Mouse (Mus musculus) kidney, adult 9 months (tissue): Measurements from ENCODE around the gene Pole3.
A peak's percentile ranks its signal among the peaks of the same experiment; 100 is the strongest.

Source experiments
- DNase-seq: peaks from one replicate; pipeline ENCODE4 v3.0.0; 2022

Pole3 gene

DNA sequence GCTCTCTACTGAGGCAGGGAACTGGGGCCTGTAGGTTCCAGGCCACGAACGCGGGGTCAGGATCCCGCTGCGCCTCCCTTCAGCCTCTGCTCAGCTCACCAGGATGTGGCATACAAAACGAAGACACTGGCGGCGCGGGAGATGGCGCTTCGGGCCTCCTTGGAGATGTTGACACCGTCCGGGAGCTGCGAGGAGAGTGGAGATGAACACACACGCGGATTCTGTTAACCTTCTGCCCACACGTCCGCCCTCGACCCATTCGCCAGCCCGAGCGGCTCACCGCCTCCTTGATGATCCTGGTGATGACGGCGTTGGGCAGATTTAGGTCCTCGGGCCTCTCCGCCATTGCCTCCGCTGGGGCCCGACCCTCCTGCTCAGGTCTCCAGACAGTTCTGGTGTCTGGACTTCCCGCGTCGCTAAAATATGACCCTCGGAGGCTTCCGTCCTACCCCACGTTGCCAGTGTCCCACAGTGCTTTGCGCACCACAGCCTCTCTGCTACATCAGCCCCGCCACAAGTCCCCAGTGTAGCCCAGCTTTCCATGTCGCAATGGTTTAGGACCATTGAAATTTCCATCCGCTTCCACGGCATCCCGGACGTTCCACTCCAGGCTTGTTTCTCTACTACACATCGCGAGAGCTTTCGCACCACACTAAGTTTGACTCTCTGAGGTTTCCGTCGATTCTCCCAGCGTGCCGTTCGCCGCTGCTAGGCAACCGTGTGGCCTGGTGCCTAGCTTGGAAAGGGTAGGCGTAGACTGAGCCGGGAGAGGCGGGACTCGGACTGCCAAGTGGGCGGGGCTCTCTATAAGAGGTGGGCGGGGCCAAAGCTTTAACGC, at the start of gene Pole3, which contains the start of gene 4933430I17Rik:
Gene Pole3, minus strand, starts transcription at position 418 of the 838 bp plus-strand sequence.
Gene 4933430I17Rik, plus strand, starts transcription at position 719 of the 838 bp plus-strand sequence.
- peak; percentile 97 for DNase-seq

DNA sequence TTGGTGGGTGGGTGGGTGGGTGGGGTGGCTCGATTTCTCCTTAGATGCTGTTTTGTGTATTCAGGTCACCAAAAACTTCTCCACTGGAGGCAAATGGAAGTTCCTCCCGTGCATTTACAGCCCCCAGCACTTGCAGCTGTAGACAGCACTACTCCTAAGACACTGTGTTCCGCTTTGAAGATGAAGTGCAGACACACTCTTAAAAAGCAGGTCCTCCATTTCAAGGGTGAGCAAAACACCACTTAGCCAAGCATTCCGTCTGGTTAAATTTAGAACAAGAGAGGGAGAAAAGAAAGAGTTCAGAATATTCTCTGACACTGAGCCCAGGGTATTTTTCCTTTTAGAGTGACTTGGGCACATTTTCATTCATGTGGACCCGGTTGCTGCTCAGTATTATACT, 45.2 kb upstream of the Pole3 start:
- DNase-seq: no peak

DNA sequence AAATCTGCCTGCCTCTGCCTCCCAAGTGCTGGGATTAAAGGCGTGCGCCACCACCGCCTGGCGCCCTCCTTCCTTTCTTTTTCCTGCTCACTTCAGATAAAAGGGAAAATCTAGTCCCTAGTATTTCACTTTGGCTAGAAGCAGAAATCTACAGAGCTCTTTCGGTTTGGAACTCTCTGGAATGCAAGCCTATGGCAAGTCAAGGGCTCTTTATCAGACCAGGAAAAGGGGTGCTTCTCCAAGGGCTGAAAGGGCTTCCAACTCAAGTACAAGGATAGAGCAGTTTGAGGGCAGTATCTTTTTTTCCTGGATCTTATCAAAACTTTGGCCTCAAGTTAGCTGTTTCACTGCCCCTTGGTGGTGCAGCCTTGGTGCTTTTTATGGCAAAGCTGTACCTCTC, 44.7 kb upstream of the Pole3 start:
- DNase-seq: no peak

DNA sequence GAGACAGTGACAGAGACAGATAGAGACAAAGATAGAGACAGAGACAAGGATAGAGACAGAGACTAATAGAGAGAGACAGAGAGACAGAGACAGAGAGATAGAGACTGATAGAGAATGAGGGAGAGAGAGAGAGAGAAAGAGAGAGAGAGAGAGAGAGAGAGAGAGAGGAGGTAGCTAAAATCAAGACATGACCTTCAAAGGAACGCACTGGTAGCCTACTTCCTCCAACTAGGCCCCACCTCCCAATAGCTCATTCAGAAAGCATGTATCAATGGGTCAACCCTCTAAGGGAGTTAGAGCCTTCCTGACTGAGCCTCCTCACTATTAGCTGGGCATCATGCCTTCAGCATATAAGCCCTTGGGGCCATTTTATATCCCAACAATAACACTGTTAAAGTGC, 43.5 kb upstream of the Pole3 start:
- no peak for DNase-seq

DNA sequence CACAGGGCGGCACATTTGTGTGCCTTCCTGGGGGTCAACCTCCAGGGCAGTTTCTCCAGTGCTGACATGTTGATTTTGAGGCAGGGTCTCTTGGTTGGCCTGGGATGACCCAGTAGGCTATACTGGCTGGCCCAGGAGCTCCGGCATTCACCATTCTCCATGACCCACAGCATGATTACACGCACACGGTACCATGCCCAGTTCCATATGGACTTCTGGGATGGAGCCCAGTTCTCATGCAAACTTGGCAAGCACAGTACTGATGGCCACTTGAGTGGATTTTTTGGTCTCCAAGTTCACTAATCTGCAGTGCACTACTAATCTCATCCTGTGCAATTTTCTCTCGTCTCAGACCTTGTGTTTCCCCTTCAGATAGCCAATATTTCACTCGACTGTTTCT, 42.8 kb upstream of the Pole3 start:
- DNase-seq: no peak

DNA sequence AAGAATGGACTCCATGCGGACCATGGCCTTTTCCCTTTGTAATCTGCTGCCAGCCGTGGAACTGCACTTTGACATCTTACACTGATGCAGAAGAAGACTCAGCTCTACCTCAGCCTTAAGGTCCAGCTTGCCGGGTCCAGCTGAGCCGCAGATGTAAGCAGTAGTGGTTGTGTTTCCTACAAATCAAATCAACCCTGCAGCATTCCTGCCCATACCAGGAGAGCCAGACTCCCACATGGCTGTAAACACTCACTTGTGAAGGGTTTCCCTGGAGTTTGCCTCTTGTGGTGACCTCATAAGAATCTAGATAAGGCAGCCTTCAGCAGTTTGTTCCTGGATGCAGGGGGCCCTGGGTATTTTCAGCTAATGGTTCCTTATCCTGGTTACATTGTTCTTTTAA, 41.7 kb upstream of the Pole3 start:
- no peak for DNase-seq

DNA sequence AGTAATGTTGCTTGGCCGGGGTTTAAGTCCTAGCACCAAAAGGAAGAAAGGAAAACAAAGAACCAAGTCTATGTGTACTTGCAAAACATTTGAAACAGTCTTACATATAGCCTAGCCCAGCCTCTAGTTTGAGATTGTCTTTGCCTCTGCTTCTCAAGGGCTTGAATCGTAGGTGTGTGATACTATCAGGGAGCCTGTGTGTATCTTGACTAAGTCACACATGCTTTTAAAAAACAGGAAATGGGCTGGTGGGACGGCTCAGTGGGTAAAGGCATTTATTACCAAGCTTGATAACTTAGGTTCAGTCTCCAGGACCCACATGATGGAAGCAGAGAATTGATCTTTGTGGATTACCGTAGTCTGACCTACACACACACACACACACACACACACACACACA, 37.1 kb upstream of the Pole3 start:
- DNase-seq: no peak

DNA sequence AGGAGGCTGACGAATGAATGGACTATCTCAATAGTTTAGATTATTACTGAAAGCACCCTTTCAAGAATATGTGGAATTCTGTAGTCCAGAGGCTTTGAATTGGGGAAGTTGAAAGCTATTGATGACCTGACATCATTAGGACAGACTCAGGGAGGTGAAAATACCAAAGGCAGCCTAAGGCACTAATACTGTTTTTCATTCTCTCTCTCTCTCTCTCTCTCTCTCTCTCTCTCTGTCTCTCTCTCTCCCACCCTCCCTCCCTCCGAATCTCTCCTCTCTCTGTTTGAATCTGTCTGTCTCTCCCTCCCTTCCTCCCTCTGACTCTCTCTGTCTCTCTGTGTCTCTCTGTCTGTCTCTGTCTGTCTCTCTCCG, 36.7 kb upstream of the Pole3 start:
- no peak for DNase-seq

DNA sequence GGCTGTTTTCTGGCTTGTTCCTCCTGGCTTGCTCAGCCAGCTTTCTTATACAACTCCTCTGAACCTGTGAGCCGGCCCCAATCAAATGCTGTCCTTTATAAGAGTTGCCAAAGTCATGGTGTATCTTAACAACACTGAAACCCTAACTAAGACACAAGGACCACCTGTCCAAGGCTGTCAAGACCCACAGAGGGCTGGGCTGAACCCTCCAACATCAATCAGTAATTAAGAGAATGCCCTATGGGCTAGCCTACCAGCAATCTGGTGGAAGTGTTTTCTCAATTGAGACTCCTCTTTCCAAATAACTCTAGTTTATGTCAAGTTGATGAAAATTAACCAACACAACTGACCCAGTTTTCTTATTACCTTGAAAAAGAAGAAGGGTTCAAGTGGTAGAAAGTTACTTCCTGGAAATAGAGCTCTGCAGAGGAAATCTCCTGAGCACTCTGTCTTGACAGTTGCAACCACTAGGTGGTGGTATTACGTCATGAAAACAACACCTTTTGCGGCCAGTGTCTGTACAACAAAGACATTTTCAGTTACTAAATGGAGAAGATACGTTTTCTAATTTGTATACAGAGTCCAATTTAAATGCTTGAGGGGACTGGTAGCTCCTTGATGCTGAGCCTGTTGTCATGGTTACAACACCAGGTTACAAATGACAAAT, 36.2 kb upstream of the Pole3 start:
- DNase-seq: peak; percentile 84

DNA sequence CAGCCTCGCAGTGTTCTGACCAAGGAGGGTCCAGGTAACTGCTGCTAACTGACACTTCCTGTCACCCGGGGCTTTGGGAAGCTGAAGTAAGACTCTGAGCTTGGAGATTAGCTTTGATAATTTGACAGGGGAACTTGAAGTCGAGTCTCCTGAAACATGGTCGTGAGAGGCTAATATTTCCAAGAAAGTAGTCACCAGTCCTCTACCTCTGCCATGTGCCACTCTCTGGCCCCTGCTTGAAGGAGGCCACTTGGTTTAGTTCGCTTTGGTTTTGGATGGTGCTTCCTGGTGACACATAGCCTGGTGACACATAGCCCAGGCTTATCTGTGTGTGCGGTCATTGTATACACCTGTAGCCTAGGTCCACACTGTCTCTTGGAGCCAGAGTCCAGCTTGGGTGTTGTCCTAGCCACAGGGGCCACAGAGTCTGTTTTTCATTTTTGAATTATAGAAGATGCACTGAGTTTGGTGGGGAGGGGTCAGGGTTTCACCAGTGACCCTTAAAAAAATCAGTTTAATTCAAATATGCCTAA, 35.0 kb upstream of the Pole3 start, which contains the start of gene Rgs3:
Gene Rgs3, plus strand, starts transcription at position 51 of the 533 bp plus-strand sequence.
- DNase-seq: no peak

DNA sequence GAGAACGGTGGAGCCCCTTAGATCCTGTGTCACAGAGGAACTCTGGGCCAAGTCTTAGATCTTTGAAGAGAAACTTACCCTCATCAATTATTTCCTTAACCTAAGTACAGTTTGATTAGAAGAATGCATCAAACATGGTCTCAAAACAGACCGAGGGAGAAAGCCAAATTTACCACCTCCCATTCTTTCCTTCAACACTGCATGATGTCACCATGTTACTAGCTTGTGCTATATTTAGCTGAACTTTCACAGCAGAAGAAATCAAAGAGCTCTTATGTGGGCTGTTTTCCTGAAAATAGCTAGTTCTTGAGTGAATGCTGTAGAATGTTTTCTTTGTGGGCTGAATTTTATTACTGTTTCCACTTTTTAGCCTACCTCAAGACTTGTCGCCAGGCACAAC, 32.6 kb upstream of the Pole3 start:
- no peak for DNase-seq

DNA sequence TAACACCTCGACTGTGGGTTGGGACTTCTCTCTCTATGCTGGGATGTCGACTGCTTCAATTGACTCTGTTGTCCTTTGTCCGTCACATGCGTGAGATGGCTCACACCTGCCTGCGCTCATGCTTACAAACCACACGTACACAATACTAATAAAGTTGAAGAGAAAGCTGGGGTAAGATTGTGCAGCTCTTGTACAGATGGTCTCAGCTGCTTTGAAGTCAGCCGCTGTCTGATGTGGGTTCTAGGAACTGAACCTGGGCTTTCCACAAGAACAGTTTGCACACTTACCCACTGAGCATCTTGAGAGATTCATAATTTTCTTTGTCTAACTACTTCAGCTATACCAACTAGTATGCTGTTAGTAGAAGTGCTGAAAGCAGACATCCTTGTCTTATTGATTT, 27.1 kb upstream of the Pole3 start:
- DNase-seq: no peak

DNA sequence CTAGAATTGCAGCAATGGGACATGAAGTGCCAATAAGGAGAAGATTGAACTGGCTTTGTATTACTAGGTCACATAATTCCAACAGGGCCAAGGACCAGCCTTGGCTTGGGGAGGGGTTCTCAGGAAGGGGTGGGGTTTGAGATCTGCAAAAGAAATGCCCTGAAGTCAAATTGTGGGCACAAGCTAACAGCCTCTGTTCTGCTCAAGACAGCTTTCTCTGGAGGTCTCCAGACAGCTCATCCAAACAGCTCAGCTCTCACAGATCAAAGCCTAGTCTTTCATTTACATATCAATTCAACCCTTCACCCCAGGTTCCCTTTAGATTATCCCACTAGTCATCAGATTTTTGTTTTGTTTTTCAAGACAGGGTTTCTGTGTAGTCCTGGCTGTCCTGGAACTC, 19.9 kb upstream of the Pole3 start:
- no peak for DNase-seq

DNA sequence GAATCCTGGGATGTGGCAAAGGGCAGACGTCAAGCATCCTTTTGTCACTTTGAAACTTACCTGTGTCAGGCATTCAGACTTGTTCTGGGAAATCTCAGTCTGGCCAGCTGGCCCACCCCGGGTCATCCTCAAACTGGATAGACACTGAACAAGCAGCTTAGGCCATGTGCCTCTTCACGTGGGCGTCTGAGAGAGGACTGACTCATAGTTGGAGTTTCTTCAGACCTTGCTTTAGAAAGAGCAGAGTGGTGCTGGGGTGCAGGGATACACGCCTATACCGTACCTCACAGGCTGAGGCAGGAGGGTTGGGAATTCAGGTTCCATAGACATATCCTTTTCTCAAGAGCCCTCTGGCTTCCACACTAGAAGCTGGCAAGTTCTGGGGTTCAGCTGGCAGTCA, 18.9 kb upstream of the Pole3 start:
- no peak for DNase-seq

DNA sequence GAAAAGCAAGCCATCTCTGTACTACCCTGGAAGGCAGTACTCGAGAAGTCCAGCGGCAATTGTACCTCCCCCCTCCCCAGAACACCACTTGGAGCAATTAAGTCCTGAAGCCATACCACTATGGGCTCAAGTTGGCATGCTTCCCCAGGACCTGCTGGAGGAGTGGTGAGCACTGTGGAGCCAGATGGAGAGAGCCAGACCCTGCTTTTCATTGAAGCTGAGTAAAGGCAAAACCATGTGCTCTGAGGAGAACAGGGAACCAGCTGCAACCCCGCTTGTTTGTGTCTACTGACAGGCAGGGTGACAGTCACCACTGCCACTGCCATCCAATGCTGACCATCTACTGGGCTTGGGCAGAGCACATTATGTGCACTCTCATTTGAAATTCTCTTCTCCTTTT, 16.9 kb upstream of the Pole3 start:
- DNase-seq: no peak

DNA sequence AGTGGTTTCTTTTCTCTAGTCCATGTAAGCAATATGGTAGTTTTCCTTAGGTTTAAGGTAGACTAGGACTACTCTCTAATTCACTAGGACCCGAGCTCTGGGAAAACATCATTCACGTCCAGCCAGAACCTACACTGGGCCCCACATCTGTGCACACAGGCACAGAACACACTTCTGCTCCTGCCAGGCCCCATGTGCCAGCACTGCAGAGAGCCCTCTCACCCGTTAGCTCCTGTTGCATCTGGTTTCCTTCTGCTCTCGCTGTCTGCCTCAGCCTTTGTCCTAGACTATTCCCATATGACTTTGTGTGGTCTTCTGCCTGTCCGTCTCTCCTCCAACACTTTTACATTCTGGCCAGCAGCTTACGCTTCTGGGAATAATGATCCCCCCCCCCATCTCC, 8.9 kb upstream of the Pole3 start:
- no peak for DNase-seq

DNA sequence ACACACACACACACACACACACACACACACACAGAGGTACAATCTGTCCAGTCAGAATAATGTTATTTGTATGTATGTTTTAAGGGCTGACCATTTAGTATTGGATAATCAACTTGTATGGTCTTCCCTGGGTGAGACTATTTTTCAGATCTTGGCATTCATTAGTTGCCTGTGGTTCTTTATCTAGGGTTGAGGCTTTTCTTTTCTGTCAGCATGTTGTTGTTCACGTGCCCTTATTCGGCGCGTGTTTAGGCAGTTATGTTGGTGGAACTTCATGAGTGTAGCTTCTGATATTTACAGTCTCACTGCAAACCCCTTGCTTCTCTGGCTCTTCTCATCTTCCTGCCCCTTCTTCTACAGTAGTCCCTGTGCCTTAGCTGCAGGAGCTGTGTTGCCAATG, 2.8 kb upstream of the Pole3 start:
- no peak for DNase-seq

DNA sequence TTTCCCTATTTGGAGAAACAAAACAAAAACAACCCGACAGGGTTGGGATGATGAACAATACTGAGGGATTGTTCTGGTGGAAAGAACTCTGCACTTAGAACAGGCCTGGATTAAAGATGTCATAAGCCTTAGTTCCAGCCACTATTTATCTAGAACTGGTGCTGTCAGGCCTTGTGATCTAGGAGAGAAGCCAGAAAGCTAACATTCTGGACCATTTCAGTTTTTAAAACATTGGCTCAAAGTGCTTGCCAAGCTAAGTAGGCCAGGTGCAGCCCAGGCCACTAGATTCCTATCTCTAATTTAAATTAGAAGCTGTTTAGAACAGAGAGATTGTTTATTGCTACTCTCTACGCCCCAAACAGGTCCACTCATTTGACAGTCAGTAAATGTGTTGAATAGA, 1.4 kb upstream of the Pole3 start:
- DNase-seq: peak; percentile 21

DNA sequence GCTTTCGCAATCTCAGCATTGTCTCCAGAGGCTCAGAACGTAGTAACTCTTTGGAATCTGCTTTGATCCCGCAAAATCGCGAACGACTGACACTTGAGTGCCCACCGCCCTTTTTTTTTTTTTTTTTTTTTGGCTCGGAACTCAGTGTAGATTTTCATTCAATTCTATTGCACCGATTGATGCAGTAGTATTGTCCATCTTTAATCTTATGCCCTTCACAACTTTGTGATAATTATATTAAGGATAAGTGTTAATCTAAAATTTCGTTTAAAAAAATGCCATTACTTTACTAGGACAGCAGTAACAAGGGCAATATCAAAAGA, 582 bp upstream of the Pole3 start:
- DNase-seq: no peak

DNA sequence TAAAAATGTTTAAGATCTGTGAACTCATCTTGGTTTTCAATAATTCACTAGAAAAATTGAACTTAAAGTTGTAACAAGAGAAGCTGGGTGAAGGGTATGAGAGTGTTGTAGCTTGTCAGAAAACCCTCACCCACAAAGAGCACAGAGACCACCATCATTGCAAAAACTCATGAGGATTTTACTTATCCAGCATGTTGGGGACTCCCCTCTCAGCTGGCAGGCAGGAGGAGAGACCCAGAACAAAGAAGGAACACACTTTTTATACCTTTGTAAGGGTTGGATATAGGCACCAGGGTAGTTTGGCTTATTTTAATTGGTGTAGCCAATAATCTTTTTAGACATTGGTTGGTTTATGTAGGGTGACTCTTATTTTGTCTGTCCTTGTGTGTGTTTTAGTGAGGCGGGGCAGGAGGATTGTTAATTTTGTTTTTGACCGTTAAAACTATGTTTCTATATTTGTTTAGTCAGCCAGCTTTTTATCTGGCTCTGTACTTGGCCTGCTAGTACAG, 3.9 kb downstream of the Pole3 start:
- peak; percentile 12 for DNase-seq

DNA sequence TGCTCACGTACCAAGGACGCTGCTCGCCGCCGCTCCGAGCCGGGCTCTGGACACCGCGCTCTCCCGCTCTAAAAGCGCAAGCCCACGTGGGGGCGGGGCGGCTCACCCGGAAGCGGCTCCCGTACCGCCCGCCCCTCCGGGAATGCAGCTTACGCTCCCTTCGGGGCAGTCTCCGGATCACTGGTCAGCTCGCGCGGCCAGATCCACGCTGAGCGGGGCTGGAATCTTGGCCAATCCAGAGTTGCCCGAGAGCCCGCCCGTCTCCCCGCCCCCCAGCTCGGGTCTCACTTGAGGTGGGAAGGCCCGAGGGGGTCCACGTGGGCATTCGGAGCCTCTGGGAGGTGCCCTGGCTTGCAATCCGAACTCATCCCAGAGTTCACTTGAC, 5.0 kb downstream of the Pole3 start, which contains the start of gene Alad:
Gene Alad, minus strand, starts transcription at position 70 of the 385 bp plus-strand sequence.
- DNase-seq: peak; percentile 95

DNA sequence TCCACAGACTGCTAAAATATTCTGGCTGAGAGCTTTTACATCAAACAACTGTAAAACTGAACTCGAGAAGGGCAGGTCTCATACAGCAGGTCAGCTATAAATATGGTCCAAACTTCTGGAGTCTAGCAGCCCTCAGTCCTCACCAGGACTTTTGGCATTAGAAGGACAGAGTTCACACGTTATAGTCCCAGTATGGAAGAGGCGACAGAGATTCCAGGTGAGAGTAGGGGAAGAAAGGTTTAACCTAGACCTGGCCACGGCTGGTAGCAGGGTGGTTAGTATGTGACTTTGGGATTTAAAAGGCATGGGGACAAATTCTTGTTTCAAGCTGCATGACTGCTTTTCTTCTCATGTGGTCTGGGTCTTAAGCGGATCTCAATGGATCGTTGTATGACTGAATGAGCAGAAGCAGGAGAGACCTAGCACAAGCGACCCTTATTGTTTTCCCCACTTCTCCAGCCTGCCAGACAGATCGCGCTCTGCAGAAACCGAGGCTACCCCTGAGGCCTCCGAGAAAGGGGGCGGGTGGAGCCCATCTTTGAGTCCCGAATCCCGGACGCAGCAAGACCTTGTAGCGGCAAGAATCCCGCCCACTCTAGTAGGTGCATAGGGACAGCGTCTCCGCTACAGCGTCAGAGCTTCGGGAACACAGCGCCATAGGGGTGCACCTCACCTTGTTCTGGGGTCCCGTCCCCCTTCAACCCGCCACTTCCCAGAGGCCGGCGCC, 5.6 kb downstream of the Pole3 start:
- no peak for DNase-seq

DNA sequence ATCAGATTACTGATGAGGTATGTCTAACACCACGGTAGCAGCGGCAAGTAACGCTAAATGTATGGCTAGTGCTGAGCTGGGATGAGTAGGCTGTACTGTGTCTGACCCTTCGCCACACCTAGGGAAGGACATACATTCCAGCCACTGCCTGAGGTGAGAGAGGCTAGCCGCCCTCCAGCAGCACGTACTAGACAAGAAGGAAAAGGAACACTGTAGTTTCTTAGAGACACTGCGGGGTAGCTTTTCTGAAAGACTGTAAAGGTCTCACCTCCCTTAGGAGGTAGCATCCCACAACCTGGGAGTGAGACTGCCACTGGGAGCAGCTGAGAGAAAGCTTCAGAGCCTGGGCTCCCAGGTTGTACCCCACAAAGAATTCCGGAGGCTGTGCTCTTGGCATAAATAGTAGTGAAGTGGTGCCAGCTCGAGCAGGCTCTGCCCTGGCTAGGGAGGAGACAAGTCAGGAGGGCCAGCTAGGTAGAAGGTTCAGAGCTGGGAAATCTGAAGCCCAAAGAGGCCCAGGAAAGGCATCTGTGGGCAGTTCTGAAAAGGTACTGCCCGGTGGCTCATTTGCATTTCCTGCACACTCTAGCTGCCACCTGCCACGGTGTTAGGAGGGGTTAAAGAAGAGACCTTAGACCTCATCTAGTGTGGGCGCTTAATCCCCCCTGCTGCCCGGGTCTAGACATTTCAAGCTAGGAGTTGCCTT, 6.3 kb downstream of the Pole3 start:
- DNase-seq: peak; percentile 82
